Mouse (Mus musculus): Measurements from ENCODE around the gene Padi1.

GRCm38 (mm10) chr4:140844991-140845390, 587 bp downstream of the Padi1 start:
- TF ChIP-seq POLR2A (IDR thresholded peaks at IDR 0.05; ENCODE audit: borderline replicate concordance, insufficient read depth, low read length) (no peak), CTCF (IDR thresholded peaks at IDR 0.05; ENCODE audit: borderline replicate concordance, insufficient read depth, low read depth, low read length) (no peak)

Data from cerebellum, adult 2 months (tissue).